Mouse (Mus musculus) MEL (cell line): Measurements from ENCODE around the gene Adcy1. TPM values are rescaled to one million over a fixed set of nuclear protein-coding genes. Genes with fewer than 3 reads are reported as not detected.

Experiments
- DNase-seq: peaks from one replicate; pipeline ENCODE4 v3.0.0; 2011; ENCODE audit warnings: low read depth, low spot score
- H3K27ac ChIP-seq: 2 replicates; pipeline ENCODE4 v1.5.1; 2012; ENCODE audit warnings: low read depth, mild to moderate bottlenecking, control low read depth, low read length, moderate library complexity; ENCODE audit not compliant: control insufficient read depth
- H3K27me3 ChIP-seq, 2 experiments: fragments of 150-350 bp in 1 of 2; sonication (generic) in 1 of 2; 2 replicates each; pipeline ENCODE4 v1.6.1; 2012; ENCODE audit warnings: low read length in 2 of 2, mild to moderate bottlenecking in 2 of 2, improper control_type of control experiment in 1 of 2, moderate library complexity in 1 of 2; ENCODE audit not compliant: insufficient read depth in 2 of 2, control insufficient read depth in 1 of 2
- H3K36me3 ChIP-seq, 2 experiments: 2 replicates each; pipeline ENCODE4 v1.6.1; 2012 to 2014; ENCODE audit warnings: low read length in 2 of 2, improper control_type of control experiment in 1 of 2, inconsistent platforms in 1 of 2, mild to moderate bottlenecking in 1 of 2; ENCODE audit not compliant: insufficient read depth in 2 of 2, control insufficient read depth in 1 of 2
- H3K4me1 ChIP-seq, 2 experiments: fragments of 150-350 bp in 1 of 2; sonication (generic) in 1 of 2; 2 replicates each; pipeline ENCODE4 v1.6.1; 2012; ENCODE audit warnings: low read length in 2 of 2, improper control_type of control experiment in 1 of 2, mild to moderate bottlenecking in 1 of 2; ENCODE audit not compliant: insufficient read depth in 2 of 2, control insufficient read depth in 1 of 2
- H3K4me3 ChIP-seq, 2 experiments: fragments of 150-350 bp in 1 of 2; sonication (generic) in 1 of 2; 2 replicates each; pipeline ENCODE4 v1.5.1; 2012; ENCODE audit warnings: low read depth in 2 of 2, low read length in 2 of 2, mild to moderate bottlenecking in 2 of 2, moderate library complexity in 2 of 2, control low read depth in 1 of 2, improper control_type of control experiment in 1 of 2; ENCODE audit not compliant: control insufficient read depth in 1 of 2, insufficient read depth in 1 of 2
- H3K79me2 ChIP-seq: 2 replicates; pipeline ENCODE4 v1.6.1; 2012; ENCODE audit warnings: mild to moderate bottlenecking, low read length, moderate library complexity; ENCODE audit not compliant: control insufficient read depth, poor library complexity, insufficient read depth
- H3K9ac ChIP-seq: 2 replicates; pipeline ENCODE4 v1.6.1; 2012; ENCODE audit warnings: low read depth, mild to moderate bottlenecking, control low read depth, low read length, moderate library complexity; ENCODE audit not compliant: control insufficient read depth, poor library complexity, severe bottlenecking
- H3K9me3 ChIP-seq: fragments of 150-350 bp; sonication (generic); replicated peaks from 2 replicates; pipeline ENCODE4 v1.6.1; 2012; ENCODE audit warnings: mild to moderate bottlenecking, low read length, improper control_type of control experiment, moderate library complexity; ENCODE audit not compliant: insufficient read depth
- CHD2 ChIP-seq: IDR thresholded peaks from 2 replicates; pipeline ENCODE4 v1.6.1; 2011; ENCODE audit warnings: low read length, improper control_type of control experiment
- CTCF ChIP-seq, 3 experiments: IDR thresholded peaks in 2 of 3; conservative IDR thresholded peaks in 1 of 3; 2 replicates each; pipeline ENCODE4 v1.5.1; 2011 to 2012; ENCODE audit warnings: low read length in 3 of 3, low read depth in 2 of 3, mild to moderate bottlenecking in 2 of 3, improper control_type of control experiment in 1 of 3, inconsistent platforms in 1 of 3, mixed read lengths in 1 of 3, moderate library complexity in 1 of 3; ENCODE audit not compliant: control insufficient read depth in 1 of 3, insufficient read depth in 1 of 3, poor library complexity in 1 of 3, severe bottlenecking in 1 of 3
- E2F4 ChIP-seq: IDR thresholded peaks from 2 replicates; pipeline ENCODE4 v1.6.1; 2011; ENCODE audit warnings: low read depth, low read length, improper control_type of control experiment, borderline replicate concordance
- ETS1 ChIP-seq: IDR thresholded peaks from 2 replicates; pipeline ENCODE4 v1.6.1; 2012; ENCODE audit warnings: low read depth, mild to moderate bottlenecking, inconsistent platforms, low read length, improper control_type of control experiment, moderate library complexity
- GABPA ChIP-seq: IDR thresholded peaks from 2 replicates; pipeline ENCODE4 v1.6.1; 2012; ENCODE audit warnings: low read depth, mild to moderate bottlenecking, inconsistent platforms, low read length, improper control_type of control experiment, moderate library complexity
- JUND ChIP-seq: IDR thresholded peaks from 2 replicates; pipeline ENCODE4 v1.6.1; 2011; ENCODE audit warnings: low read depth, mild to moderate bottlenecking, improper control_type of control experiment, low read length
- KAT2A ChIP-seq: conservative IDR thresholded peaks from 2 replicates; pipeline ENCODE4 v1.6.1; 2012; ENCODE audit warnings: low read depth, low read length, improper control_type of control experiment, inconsistent platforms
- MAFK ChIP-seq: IDR thresholded peaks from 2 replicates; pipeline ENCODE4 v1.6.1; 2011; ENCODE audit warnings: low read depth, mild to moderate bottlenecking, low read length, improper control_type of control experiment, borderline replicate concordance
- MYB ChIP-seq: IDR thresholded peaks from 2 replicates; pipeline ENCODE4 v1.6.1; 2011; ENCODE audit warnings: mild to moderate bottlenecking, low read depth, low read length, improper control_type of control experiment
- MYC ChIP-seq: IDR thresholded peaks from 2 replicates; pipeline ENCODE4 v1.6.1; 2011; ENCODE audit warnings: low read depth, mild to moderate bottlenecking, low read length, improper control_type of control experiment, moderate library complexity
- NELFE ChIP-seq: IDR thresholded peaks from 2 replicates; pipeline ENCODE4 v1.6.1; 2011; ENCODE audit warnings: low read depth, low read length, improper control_type of control experiment
- POLR2A ChIP-seq, 2 experiments: IDR thresholded peaks; 2 replicates each; pipeline ENCODE4 v1.6.1; 2011 to 2012; ENCODE audit warnings: low read length in 2 of 2, mild to moderate bottlenecking in 2 of 2, control low read depth in 1 of 2, improper control_type of control experiment in 1 of 2, low read depth in 1 of 2, moderate library complexity in 1 of 2; ENCODE audit not compliant: control insufficient read depth in 1 of 2, insufficient read depth in 1 of 2, poor library complexity in 1 of 2
- POLR2AphosphoS5 ChIP-seq: IDR thresholded peaks from 2 replicates; pipeline ENCODE4 v1.6.1; 2012; ENCODE audit warnings: low read depth, borderline replicate concordance, mild to moderate bottlenecking, inconsistent platforms, low read length, moderate library complexity, mixed read lengths
- RAD21 ChIP-seq: IDR thresholded peaks from 2 replicates; pipeline ENCODE4 v1.6.1; 2011; ENCODE audit warnings: mild to moderate bottlenecking, low read depth, low read length, improper control_type of control experiment
- RCOR1 ChIP-seq: IDR thresholded peaks from 2 replicates; pipeline ENCODE4 v1.6.1; 2012; ENCODE audit warnings: low read depth, mild to moderate bottlenecking, inconsistent platforms, low read length, improper control_type of control experiment
- SIN3A ChIP-seq: IDR thresholded peaks from 2 replicates; pipeline ENCODE4 v1.6.1; 2012; ENCODE audit warnings: low read length, improper control_type of control experiment, inconsistent platforms
- TAL1 ChIP-seq: IDR thresholded peaks from 2 replicates; pipeline ENCODE4 v1.6.1; 2012; ENCODE audit warnings: mild to moderate bottlenecking, inconsistent platforms, low read length, moderate library complexity, mixed read lengths
- TCF12 ChIP-seq: IDR thresholded peaks from 2 replicates; pipeline ENCODE4 v1.6.1; 2014; ENCODE audit warnings: low read depth, mild to moderate bottlenecking, inconsistent platforms, low read length, improper control_type of control experiment, moderate library complexity
- USF2 ChIP-seq, 2 experiments: IDR thresholded peaks; 2 replicates each; pipeline ENCODE4 v1.6.1; 2011 to 2012; ENCODE audit warnings: improper control_type of control experiment in 2 of 2, low read length in 2 of 2, borderline replicate concordance in 1 of 2, inconsistent platforms in 1 of 2, low read depth in 1 of 2, mild to moderate bottlenecking in 1 of 2; ENCODE audit not compliant: insufficient read depth in 1 of 2
- polyA plus RNA-seq, 2 experiments: library from polyadenylated mRNA; stranded (reverse) in 1 of 2; unstranded in 1 of 2; fragments of >175 nt in 1 of 2; fragments of >200 nt in 1 of 2; gene quantifications; 2 replicates each; pipeline versions ENCODE4 v1.2.1 to v1.2.4; 2012; ENCODE audit warnings: low replicate concordance in 2 of 2, low read depth in 1 of 2; ENCODE audit not compliant: insufficient read length in 2 of 2, insufficient read depth in 1 of 2, missing spikeins in 1 of 2
- total RNA-seq: library from RNA; depleted of rRNA; stranded (reverse); fragments of 300-350 nt; gene quantifications from 2 replicates; pipeline ENCODE4 v1.2.3, GENCODE M21; 2012

Adcy1 gene
- total and polyA plus RNA-seq, 3 experiments = under 0.01 TPM; not detected in 2

DNA sequence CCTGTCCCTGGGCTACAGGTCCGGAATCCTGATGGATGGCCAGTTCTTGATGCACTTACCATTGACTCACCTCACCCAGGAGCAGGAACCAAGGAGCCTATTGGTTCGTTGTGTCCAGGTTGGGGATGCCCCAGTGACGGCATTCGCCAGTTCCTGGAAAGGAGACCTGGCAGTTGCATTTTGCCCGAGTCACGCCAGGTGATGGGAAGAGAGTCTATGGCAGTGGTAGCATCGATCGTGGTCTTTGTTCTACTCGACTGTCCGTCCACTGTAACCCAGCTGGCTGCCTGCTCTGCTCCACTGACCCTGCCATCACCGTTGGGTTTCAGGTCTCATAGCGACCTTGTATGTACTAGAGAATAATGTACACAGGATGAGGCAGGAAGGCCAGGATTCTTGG, 89.1 kb downstream of the Adcy1 start:
- Histone ChIP-seq H3K36me3 (no peaks in the 10 kb centered on the region), H3K4me3 (no peak overlapping the region), H3K27ac (no peak overlapping the region), H3K27me3 (no peaks in the 10 kb centered on the region), H3K9me3 (no peaks in the 10 kb centered on the region), H3K4me1 (no peaks in the 10 kb centered on the region), H3K79me2 (no peaks in the 10 kb centered on the region), H3K9ac (no peak overlapping the region)
- no peak for DNase-seq
- TF ChIP-seq TCF12 = no peak
- no peak for TF ChIP-seq ETS1
- TF ChIP-seq POLR2A (IDR thresholded peaks at IDR 0.05; ENCODE audit: control insufficient read depth in 1 of 2, insufficient read depth in 1 of 2, low read depth in 1 of 2, low read length in 2 of 2, poor library complexity in 1 of 2) = no peak

DNA sequence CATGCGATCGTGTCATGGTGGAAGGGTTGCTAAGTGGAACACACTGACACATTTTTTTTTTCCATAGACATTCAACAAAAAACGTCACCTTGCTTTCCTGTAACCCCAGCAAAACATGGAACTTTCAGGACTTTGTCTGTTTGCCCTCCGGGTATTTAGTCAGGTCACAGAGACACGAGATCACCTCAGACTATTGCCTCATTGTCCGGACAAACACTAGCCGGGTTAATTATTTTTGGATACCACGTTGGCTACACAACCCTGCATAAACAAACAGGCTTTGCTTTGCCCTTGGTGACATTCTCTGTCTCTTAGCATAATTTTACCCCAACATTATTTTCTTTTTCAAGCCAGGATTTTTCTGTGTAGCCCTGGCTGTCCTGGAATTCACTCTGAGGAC, 89.8 kb downstream of the Adcy1 start:
- TF ChIP-seq SIN3A (no peak), ETS1 (no peak), JUND (no peak), NELFE (no peak), POLR2AphosphoS5 (no peak), E2F4 (no peak), GABPA (no peak), MYC (no peak), TAL1 (no peak), RAD21 (no peak), CTCF (IDR thresholded peaks at IDR 0.05 in 2 of 3, conservative IDR thresholded peaks at IDR 0.05 in 1 of 3; ENCODE audit: control insufficient read depth in 1 of 3, insufficient read depth in 1 of 3, low read depth in 2 of 3, low read length in 3 of 3, poor library complexity in 1 of 3, severe bottlenecking in 1 of 3) (no peak), RCOR1 (no peak), USF2 (IDR thresholded peaks at IDR 0.05; ENCODE audit: borderline replicate concordance in 1 of 2, insufficient read depth in 1 of 2, low read depth in 1 of 2, low read length in 2 of 2) (no peak), CHD2 (no peak), POLR2A (IDR thresholded peaks at IDR 0.05; ENCODE audit: control insufficient read depth in 1 of 2, insufficient read depth in 1 of 2, low read depth in 1 of 2, low read length in 2 of 2, poor library complexity in 1 of 2) (no peak), MAFK (no peak), MYB (no peak), KAT2A (no peak)
- no peak overlapping the region for H3K4me3 ChIP-seq
- no peaks in the 10 kb centered on the region for H3K27me3 ChIP-seq
- no peak for DNase-seq
- H3K36me3 ChIP-seq = no peaks in the 10 kb centered on the region
- H3K9ac ChIP-seq = no peak overlapping the region
- H3K4me1 ChIP-seq = no peaks in the 10 kb centered on the region
- H3K79me2 ChIP-seq = no peaks in the 10 kb centered on the region
- H3K27ac ChIP-seq = no peak overlapping the region
- H3K9me3 ChIP-seq = no peaks in the 10 kb centered on the region
